Mouse (Mus musculus) forebrain, embryonic 13.5 days (tissue): ENCODE data around the gene Srpk3. TPM values are rescaled to one million over a fixed set of nuclear protein-coding genes. Genes with fewer than 3 reads are reported as not detected.
"Not testable (repeated sequence)": the region's sequence is repeated elsewhere in the genome, so short reads cannot be mapped to it uniquely, and the experiment has no call there.

ENCODE experiments used
- ATAC-seq: fragments of 200-750 bp; cut with Nextera tagmentation; 2 replicates; pipeline ENCODE4 v1.8.0; 2017
- H3K27ac ChIP-seq: fragments of 300-500 bp; sonication (generic); 2 replicates; pipeline ENCODE4 v1.5.1; 2015; ENCODE audit warnings: inconsistent platforms, mild to moderate bottlenecking, moderate library complexity
- H3K27me3 ChIP-seq: fragments of 300-500 bp; sonication (generic); 2 replicates; pipeline ENCODE4 v1.6.1; 2015; ENCODE audit warnings: mild to moderate bottlenecking, inconsistent platforms
- H3K36me3 ChIP-seq: fragments of 300-500 bp; sonication (generic); 2 replicates; pipeline ENCODE4 v1.6.1; 2015; ENCODE audit warnings: mild to moderate bottlenecking, inconsistent platforms; ENCODE audit not compliant: poor library complexity, severe bottlenecking
- H3K4me1 ChIP-seq: fragments of 300-500 bp; sonication (generic); 2 replicates; pipeline ENCODE4 v1.6.1; 2015; ENCODE audit warnings: inconsistent platforms
- H3K4me2 ChIP-seq: fragments of 300-500 bp; sonication (generic); 2 replicates; pipeline ENCODE4 v1.6.1; 2015; ENCODE audit warnings: inconsistent platforms, mild to moderate bottlenecking, moderate library complexity
- H3K4me3 ChIP-seq: fragments of 300-500 bp; sonication (generic); 2 replicates; pipeline ENCODE4 v1.5.1; 2015; ENCODE audit warnings: mild to moderate bottlenecking, inconsistent platforms
- H3K9ac ChIP-seq: fragments of 300-500 bp; sonication (generic); 2 replicates; pipeline ENCODE4 v1.6.1; 2015; ENCODE audit warnings: mild to moderate bottlenecking, inconsistent platforms
- H3K9me3 ChIP-seq: fragments of 300-500 bp; sonication (generic); replicated peaks from 2 replicates; pipeline ENCODE4 v1.6.1; 2016; ENCODE audit warnings: inconsistent platforms
- WGBS: fragments of 180-500 bp; shearing (Covaris S2); methylation state at CpG from one replicate; pipeline ENCODE4 v1.1.7; 2015; 5-methylcytosine and 5-hydroxymethylcytosine counted together
- polyA plus RNA-seq: library from polyadenylated mRNA; unstranded; fragments of >200 nt; fragmentation: Nextera tagmentation; extraction: Ambion mirVana; gene quantifications from 2 replicates; pipeline ENCODE4 v1.2.1, GENCODE M21; 2015

The Srpk3 gene
- polyA plus RNA-seq, result 1.7 and 1.8 TPM in 2 replicates

GRCm38 (mm10) chrX:73774168-73774760 is at the start of gene Srpk3:
Srpk3 (plus strand) TSS chrX:73774405.
- no peak within 1 kb of the TSS for H3K27ac ChIP-seq
- H3K27me3 ChIP-seq, result no peaks in the 10 kb centered on the region
- H3K9me3 ChIP-seq, result no peaks in the 10 kb centered on the region
- WGBS, result 58% methylated on average over 9 of the region's 9 CpGs
- no peaks in the 10 kb centered on the region for H3K4me1 ChIP-seq
- no peak for ATAC-seq
- H3K36me3 ChIP-seq, result peaks cover 32% of the 10 kb centered on the region
- H3K9ac ChIP-seq, result no peak within 1 kb of the TSS
- H3K4me3 ChIP-seq, result no peak within 1 kb of the TSS
- no peak within 1 kb of the TSS for H3K4me2 ChIP-seq

DNA sequence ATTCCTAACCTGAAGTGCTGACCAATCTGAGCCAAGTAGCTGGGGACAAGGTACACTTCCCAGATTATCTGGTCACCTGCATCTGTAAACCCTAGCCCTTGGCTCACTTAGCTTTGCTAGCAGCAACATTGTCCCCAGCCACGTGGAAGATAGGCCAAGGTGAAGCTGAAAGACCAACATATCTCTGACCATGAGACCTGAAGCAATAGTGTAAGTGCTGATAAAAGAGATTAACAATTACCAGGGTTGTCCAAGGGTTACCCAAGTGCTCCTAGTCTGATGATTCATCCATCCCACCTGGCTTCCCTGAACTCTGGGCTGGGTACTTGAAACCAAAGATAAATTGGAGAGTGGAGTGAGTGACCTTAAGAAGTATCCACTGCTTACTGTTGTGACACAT is 43.3 kb upstream of the Srpk3 start:
- 42% methylated on average over 1 of the region's 1 CpGs for WGBS

GRCm38 (mm10) chrX:73738155-73738554 is 36.0 kb upstream of the Srpk3 start:
- ATAC-seq, result no peak
- Histone ChIP-seq H3K27me3 (no peaks in the 10 kb centered on the region), H3K9me3 (no peaks in the 10 kb centered on the region), H3K27ac (no peak overlapping the region), H3K36me3 (no peaks in the 10 kb centered on the region), H3K4me3 (no peak overlapping the region), H3K9ac (no peak overlapping the region), H3K4me2 (no peak overlapping the region), H3K4me1 (no peaks in the 10 kb centered on the region)
- WGBS, result 63% methylated on average over 1 of the region's 1 CpGs

More for the DNA sequence above, 43.3 kb upstream of the Srpk3 start:
- no peak for ATAC-seq
- no peaks in the 10 kb centered on the region for H3K9me3 ChIP-seq
- no peak overlapping the region for H3K4me3 ChIP-seq
- H3K9ac ChIP-seq, result no peak overlapping the region
- no peak overlapping the region for H3K27ac ChIP-seq
- peaks cover 14% of the 10 kb centered on the region; the same call in 1 of the 2 replicates for H3K36me3 ChIP-seq
- H3K4me1 ChIP-seq, result no peaks in the 10 kb centered on the region
- no peaks in the 10 kb centered on the region for H3K27me3 ChIP-seq
- no peak overlapping the region for H3K4me2 ChIP-seq

DNA sequence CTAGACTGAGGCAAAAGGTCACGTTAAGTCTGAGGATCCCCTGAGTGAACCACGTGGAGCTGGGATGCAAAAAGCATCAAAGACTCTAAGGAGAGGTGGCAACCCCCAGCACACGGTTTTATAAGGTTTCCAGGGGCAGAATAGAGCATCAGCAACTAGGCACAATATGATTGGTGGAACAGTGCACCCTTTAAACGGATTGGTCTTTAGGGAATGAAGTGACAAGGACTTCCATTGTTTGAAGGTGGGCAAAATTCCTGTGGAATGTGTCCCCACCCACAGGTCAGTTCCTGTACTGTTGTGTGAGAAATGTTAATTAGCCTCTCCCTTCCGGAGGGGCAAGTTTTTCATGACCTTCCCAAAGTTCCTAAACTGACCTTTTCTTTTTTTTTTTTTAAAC is 35.1 kb upstream of the Srpk3 start:
- H3K4me3 ChIP-seq, result no peak overlapping the region
- H3K9ac ChIP-seq, result no peak overlapping the region
- H3K4me2 ChIP-seq, result no peak overlapping the region
- no peaks in the 10 kb centered on the region for H3K36me3 ChIP-seq
- H3K4me1 ChIP-seq, result no peaks in the 10 kb centered on the region
- ATAC-seq, result no peak
- 60% methylated on average over 5 of the region's 5 CpGs for WGBS
- no peak overlapping the region for H3K27ac ChIP-seq
- no peaks in the 10 kb centered on the region for H3K27me3 ChIP-seq
- no peaks in the 10 kb centered on the region for H3K9me3 ChIP-seq

- not testable (repeated sequence) for H3K4me3 ChIP-seq, H3K27me3 ChIP-seq, H3K9me3 ChIP-seq, H3K27ac ChIP-seq, H3K4me2 ChIP-seq, H3K36me3 ChIP-seq, ATAC-seq, H3K9ac ChIP-seq, H3K4me1 ChIP-seq
- WGBS, result 98% methylated on average over 7 of the region's 7 CpGs
These were observed 34.4 kb upstream of the Srpk3 start for GRCm38 (mm10) chrX:73739841-73740240.

- Histone ChIP-seq H3K27ac (no peak overlapping the region), H3K4me3 (no peak overlapping the region), H3K36me3 (no peaks in the 10 kb centered on the region), H3K4me2 (no peak overlapping the region), H3K9me3 (no peaks in the 10 kb centered on the region), H3K9ac (no peak overlapping the region), H3K27me3 (no peaks in the 10 kb centered on the region), H3K4me1 (no peaks in the 10 kb centered on the region)
- no peak for ATAC-seq
- 56% methylated on average over 1 of the region's 1 CpGs for WGBS
These were observed 29.3 kb upstream of the Srpk3 start for GRCm38 (mm10) chrX:73744774-73745481.

GRCm38 (mm10) chrX:73748977-73749376 is 25.2 kb upstream of the Srpk3 start:
- no peak overlapping the region for H3K9ac ChIP-seq
- H3K4me3 ChIP-seq, result no peak overlapping the region
- no peaks in the 10 kb centered on the region for H3K4me1 ChIP-seq
- H3K36me3 ChIP-seq, result no peaks in the 10 kb centered on the region
- no peak for ATAC-seq
- WGBS, result 88% methylated on average over 1 of the region's 1 CpGs
- no peak overlapping the region for H3K4me2 ChIP-seq
- no peaks in the 10 kb centered on the region for H3K9me3 ChIP-seq
- no peak overlapping the region for H3K27ac ChIP-seq
- no peaks in the 10 kb centered on the region for H3K27me3 ChIP-seq

DNA sequence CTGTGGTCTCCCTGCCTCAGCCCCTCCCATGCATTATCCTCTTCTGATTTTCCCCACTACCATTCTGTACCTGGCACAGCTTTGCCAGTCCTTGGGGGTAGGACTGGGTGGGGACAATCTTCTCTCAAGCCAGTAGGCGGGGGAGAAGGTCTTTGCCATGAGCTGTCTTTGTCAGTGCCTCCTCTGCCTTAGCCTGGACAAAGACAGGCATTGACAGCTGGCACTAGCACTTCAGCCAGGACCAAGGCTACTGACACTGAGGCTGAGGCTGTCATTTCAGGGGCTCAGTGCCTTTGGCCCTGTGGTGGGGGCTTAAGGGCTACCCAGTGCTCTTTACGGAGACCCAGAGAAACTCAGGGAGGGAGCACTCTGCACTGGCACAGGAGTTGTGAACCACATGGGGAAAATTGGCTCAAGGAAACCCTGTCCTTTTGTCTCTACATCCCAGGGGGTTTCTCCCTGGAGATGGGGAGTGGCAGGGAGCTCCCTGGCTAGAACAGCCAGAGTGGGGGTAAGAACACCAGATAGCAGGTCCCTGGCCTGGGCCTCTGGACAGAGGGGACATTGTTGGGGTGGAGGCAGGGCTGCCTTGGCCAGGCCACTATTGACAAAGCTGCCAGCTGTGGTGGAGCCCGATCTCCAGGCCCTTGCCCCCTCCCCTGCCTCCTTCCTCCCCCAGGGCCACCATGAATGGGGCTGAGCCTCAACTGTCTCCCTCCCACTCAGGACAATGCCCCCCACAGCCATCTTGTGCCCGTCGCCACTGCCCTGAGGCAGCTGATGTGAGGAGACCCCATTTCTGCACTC is 17.7 kb upstream of the Srpk3 start, which contains the start of gene Plxnb3:
Gene Plxnb3, plus strand, starts transcription at position 757 of the 807 bp plus-strand sequence.
- no peaks in the 10 kb centered on the region for H3K9me3 ChIP-seq
- no peak for ATAC-seq
- no peaks in the 10 kb centered on the region for H3K4me1 ChIP-seq
- no peaks in the 10 kb centered on the region for H3K27me3 ChIP-seq
- H3K4me3 ChIP-seq, result no peak within 1 kb of the TSS
- H3K4me2 ChIP-seq, result no peak within 1 kb of the TSS
- H3K9ac ChIP-seq, result no peak within 1 kb of the TSS
- H3K36me3 ChIP-seq, result no peaks in the 10 kb centered on the region
- WGBS, result 67% methylated on average over 5 of the region's 5 CpGs
- no peak within 1 kb of the TSS for H3K27ac ChIP-seq

- no peak overlapping the region for H3K27ac ChIP-seq
- H3K36me3 ChIP-seq, result no peaks in the 10 kb centered on the region
- no peak overlapping the region for H3K4me2 ChIP-seq
- H3K4me3 ChIP-seq, result no peak overlapping the region
- H3K27me3 ChIP-seq, result no peaks in the 10 kb centered on the region
- no peak overlapping the region for H3K9ac ChIP-seq
- H3K4me1 ChIP-seq, result no peaks in the 10 kb centered on the region
- H3K9me3 ChIP-seq, result no peaks in the 10 kb centered on the region
- WGBS, result 78% methylated on average over 13 of the region's 13 CpGs
- no peak for ATAC-seq
These were observed 15.5 kb upstream of the Srpk3 start for GRCm38 (mm10) chrX:73758611-73759290.

GRCm38 (mm10) chrX:73765311-73765710 is 8.9 kb upstream of the Srpk3 start:
- Histone ChIP-seq H3K27me3 (no peaks in the 10 kb centered on the region), H3K4me2 (no peak overlapping the region), H3K4me1 (no peaks in the 10 kb centered on the region), H3K4me3 (no peak overlapping the region), H3K9me3 (no peaks in the 10 kb centered on the region), H3K9ac (no peak overlapping the region), H3K27ac (no peak overlapping the region), H3K36me3 (no peaks in the 10 kb centered on the region)
- 68% methylated on average over 1 of the region's 1 CpGs for WGBS
- no peak for ATAC-seq

- H3K36me3 ChIP-seq, result no peaks in the 10 kb centered on the region
- H3K4me3 ChIP-seq, result no peak overlapping the region
- no peak overlapping the region for H3K4me2 ChIP-seq
- no peaks in the 10 kb centered on the region for H3K4me1 ChIP-seq
- no peak for ATAC-seq
- no peak overlapping the region for H3K27ac ChIP-seq
- 67% methylated on average over 9 of the region's 9 CpGs for WGBS
- H3K27me3 ChIP-seq, result no peaks in the 10 kb centered on the region
- H3K9me3 ChIP-seq, result no peaks in the 10 kb centered on the region
- H3K9ac ChIP-seq, result no peak overlapping the region
These were observed 6.9 kb upstream of the Srpk3 start for GRCm38 (mm10) chrX:73767267-73767666.
